Mouse (Mus musculus) liver, embryonic 11.5 days (tissue): ENCODE measurements at regions not wholly inside any gene's neighbourhood (a gene's known extent, or its start where the extent isn't known, plus 50 kb on each side); places are given as distances from the start of the nearest gene placed in this dataset.
"Not testable (repeated sequence)": the region's sequence is repeated elsewhere in the genome, so short reads cannot be mapped to it uniquely, and the experiment has no call there.

Source experiments
- ATAC-seq: fragments of 200-750 bp; cut with Nextera tagmentation; replicated peaks from 2 replicates; pipeline ENCODE4 v1.8.0; 2017; ENCODE audit warnings: moderate number of reproducible peaks, mild to moderate bottlenecking, moderate TSS enrichment, moderate library complexity; ENCODE audit not compliant: low FRiP score
- DNase-seq: peaks from one replicate; pipeline ENCODE4 v3.0.0-alpha.2; 2017; ENCODE audit warnings: low spot score
- H3K27ac ChIP-seq: fragments of 300-500 bp; sonication (generic); 2 replicates; pipeline ENCODE4 v1.5.1; 2014; ENCODE audit warnings: mild to moderate bottlenecking, low read depth, low read length, control low read depth
- H3K27me3 ChIP-seq: fragments of 300-500 bp; sonication (generic); replicated peaks from 2 replicates; pipeline ENCODE4 v1.6.1; 2014; ENCODE audit warnings: low read length, mixed read lengths; ENCODE audit not compliant: control insufficient read depth, insufficient read depth
- H3K36me3 ChIP-seq: fragments of 300-500 bp; sonication (generic); 2 replicates; pipeline ENCODE4 v1.6.1; 2014; ENCODE audit warnings: mild to moderate bottlenecking, low read length, moderate library complexity, mixed read lengths; ENCODE audit not compliant: control insufficient read depth, insufficient read depth
- H3K4me1 ChIP-seq: fragments of 300-500 bp; sonication (generic); replicated peaks from 2 replicates; pipeline ENCODE4 v1.6.1; 2014; ENCODE audit warnings: low read length, mixed read lengths; ENCODE audit not compliant: control insufficient read depth, insufficient read depth
- H3K4me2 ChIP-seq: fragments of 300-500 bp; sonication (generic); 2 replicates; pipeline ENCODE4 v1.6.1; 2014; ENCODE audit warnings: mild to moderate bottlenecking, control low read depth, moderate library complexity
- H3K4me3 ChIP-seq: fragments of 300-500 bp; sonication (generic); 2 replicates; pipeline ENCODE4 v1.5.1; 2014; ENCODE audit warnings: low read depth, low read length, control low read depth
- H3K9ac ChIP-seq: fragments of 300-500 bp; sonication (generic); 2 replicates; pipeline ENCODE4 v1.6.1; 2014; ENCODE audit warnings: low read depth, low read length, control low read depth
- H3K9me3 ChIP-seq: fragments of 300-500 bp; sonication (generic); 2 replicates; pipeline ENCODE4 v1.6.1; 2016; ENCODE audit warnings: low read length, inconsistent platforms, mixed read lengths; ENCODE audit not compliant: control insufficient read depth
- WGBS: fragments of 180-500 bp; shearing (Covaris S2); extraction: QIAGEN DNeasy Blood & Tissue Kit; methylation state at CpG from one replicate; pipeline ENCODE4 v1.1.7; 2014; 5-methylcytosine and 5-hydroxymethylcytosine counted together

DNA sequence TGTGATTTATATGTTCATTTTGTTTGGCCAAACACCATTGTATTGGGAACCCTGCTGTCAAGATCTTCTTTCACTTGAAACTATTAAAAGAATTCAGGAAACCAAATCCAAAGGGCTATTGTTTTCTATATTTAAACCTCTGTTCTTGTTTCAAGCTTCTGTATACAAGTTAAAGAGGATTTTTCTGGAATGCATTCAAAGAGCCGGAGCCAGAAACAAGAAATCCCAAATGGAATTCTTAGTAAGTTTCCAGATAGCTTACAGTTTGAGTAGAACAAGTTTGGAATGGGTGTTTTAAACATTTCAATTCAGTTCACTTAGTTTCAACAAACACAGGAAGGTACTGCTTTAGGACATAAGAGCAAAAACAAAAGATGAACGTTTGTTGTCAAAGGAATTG is 140.8 kb downstream of the Fam174a start:
- H3K27ac ChIP-seq, result no peak overlapping the region
- no peaks in the 10 kb centered on the region for H3K4me1 ChIP-seq
- no peak overlapping the region for H3K4me2 ChIP-seq
- no peak overlapping the region for H3K9ac ChIP-seq
- ATAC-seq (no peak), DNase-seq (no peak)
- H3K4me3 ChIP-seq, result no peak overlapping the region
- H3K27me3 ChIP-seq, result no peaks in the 10 kb centered on the region
- no peaks in the 10 kb centered on the region for H3K36me3 ChIP-seq
- no peaks in the 10 kb centered on the region for H3K9me3 ChIP-seq
- WGBS, result 63% methylated on average over 2 of the region's 2 CpGs

DNA sequence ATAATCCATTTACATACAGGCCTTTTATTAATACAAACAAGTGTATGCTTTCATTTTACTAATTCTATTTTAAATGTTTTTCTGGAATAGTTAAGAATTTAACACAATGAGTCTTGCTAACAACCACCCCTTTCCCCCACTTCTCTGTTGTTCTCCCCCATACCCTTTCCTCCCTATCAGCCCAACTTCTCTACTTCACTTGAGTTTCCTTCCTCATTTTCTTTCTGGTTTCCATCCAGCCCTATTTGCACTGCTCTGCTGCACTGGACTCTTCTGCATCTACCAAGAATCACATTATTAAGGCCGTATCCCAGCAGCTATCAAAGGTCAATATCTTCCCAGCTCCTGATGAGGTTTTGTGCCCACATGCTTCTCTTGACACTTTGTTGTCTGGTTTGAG is 145.9 kb downstream of the Fam174a start:
- no peak for DNase-seq
- Histone ChIP-seq H3K36me3 (no peaks in the 10 kb centered on the region), H3K4me1 (no peaks in the 10 kb centered on the region), H3K9me3 (no peaks in the 10 kb centered on the region), H3K9ac (no peak overlapping the region), H3K27ac (no peak overlapping the region), H3K27me3 (no peaks in the 10 kb centered on the region), H3K4me2 (no peak overlapping the region), H3K4me3 (no peak overlapping the region)
- no peak for ATAC-seq
- WGBS, result 62% methylated on average over 1 of the region's 1 CpGs

DNA sequence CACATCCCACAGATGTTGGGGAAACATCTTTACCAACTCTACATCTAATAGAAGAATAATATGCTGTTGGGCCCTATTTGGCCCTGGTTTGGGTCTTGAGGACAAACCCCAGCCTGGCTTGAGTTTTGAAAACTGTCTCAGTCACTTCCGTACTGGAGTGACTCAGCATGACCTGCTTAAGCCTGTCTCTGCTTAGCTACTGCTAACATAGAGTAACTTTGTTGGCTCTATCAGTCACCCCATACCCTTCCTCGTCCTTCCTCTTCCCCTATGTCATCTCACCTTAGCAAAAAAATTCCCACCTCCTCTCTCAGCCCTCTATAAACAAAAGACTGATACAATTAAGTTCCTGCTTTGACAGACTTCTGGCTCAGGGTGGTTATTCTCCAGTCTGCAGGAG is 154.7 kb downstream of the Fam174a start:
- DNase-seq (no peak), ATAC-seq (no peak)
- no peaks in the 10 kb centered on the region for H3K27me3 ChIP-seq
- H3K27ac ChIP-seq, result no peak overlapping the region
- no peaks in the 10 kb centered on the region for H3K36me3 ChIP-seq
- no peaks in the 10 kb centered on the region for H3K4me1 ChIP-seq
- no peak overlapping the region for H3K9ac ChIP-seq
- no peak overlapping the region for H3K4me2 ChIP-seq
- no peak overlapping the region for H3K4me3 ChIP-seq
- 30% methylated on average over 2 of the region's 2 CpGs for WGBS
- no peaks in the 10 kb centered on the region for H3K9me3 ChIP-seq

DNA sequence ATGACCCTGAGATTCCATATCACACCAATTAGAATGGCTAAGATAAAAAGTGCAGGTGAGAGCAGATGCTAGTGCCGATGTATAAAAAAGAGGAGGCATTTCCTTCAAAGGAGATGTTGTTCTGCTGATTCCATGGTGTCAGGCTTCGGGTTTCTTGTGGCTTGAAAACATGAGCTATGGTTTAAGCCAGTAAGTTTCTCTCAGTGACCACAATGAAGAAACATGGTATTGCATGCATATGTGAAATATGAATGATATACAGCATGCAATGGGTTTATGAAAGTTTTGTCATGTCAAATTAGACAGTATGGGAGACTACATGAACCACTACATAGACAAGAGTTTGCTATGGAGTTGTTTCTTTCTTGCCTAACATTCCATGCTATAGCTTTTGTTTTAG is 155.3 kb downstream of the Fam174a start:
- whole genome bisulfite sequencing, result 59% methylated on average over 2 of the region's 2 CpGs
- Histone ChIP-seq H3K4me1 (no peaks in the 10 kb centered on the region), H3K36me3 (no peaks in the 10 kb centered on the region), H3K27ac (no peak overlapping the region), H3K27me3 (no peaks in the 10 kb centered on the region), H3K4me2 (no peak overlapping the region), H3K4me3 (no peak overlapping the region), H3K9me3 (no peaks in the 10 kb centered on the region), H3K9ac (no peak overlapping the region)
- DNase-seq (no peak), ATAC-seq (no peak)

DNA sequence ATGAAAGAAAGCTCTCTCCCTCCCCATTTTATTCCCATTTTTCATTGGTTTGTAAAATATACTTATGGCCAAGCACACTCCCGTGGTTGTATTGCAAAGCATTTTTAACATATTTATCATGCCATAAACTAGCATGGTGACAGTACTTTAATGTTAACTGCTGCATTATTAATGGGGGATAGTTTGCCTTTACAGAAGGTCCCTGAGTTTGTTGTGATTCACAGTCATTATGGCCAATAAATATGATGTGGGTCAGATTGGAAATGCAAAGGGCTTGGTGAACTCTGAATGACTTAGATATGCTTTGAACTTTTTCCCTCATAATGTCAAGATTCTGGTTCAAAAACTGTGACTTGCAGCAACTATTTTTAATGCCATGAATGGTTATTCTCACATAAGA is 157.1 kb downstream of the Fam174a start:
- Histone ChIP-seq H3K9ac (no peak overlapping the region), H3K36me3 (no peaks in the 10 kb centered on the region), H3K9me3 (no peaks in the 10 kb centered on the region), H3K4me2 (no peak overlapping the region), H3K4me3 (no peak overlapping the region), H3K27me3 (no peaks in the 10 kb centered on the region), H3K27ac (no peak overlapping the region), H3K4me1 (no peaks in the 10 kb centered on the region)
- WGBS, result 67% methylated on average over 1 of the region's 1 CpGs
- ATAC-seq, result no peak
- no peak for DNase-seq

DNA sequence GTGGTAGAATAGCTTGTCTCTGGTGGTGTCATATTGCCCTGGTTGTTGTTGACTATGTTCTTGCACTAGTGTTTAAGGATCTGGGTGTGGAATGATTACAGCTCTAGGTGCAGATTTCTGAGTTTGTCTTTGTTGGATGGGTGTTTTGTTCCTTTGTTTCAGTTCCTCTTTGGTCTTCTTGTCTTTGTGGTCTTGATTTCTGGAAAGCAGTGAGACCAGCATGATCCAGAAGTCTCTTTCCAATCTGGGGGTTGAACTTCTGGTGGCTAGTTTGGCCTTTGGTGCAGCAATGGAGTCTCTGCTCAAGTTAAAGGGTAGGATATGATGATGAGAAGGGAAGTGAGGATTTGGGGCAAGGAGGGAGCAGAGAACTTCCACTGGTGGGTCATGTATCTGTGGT is 174.4 kb downstream of the St8sia4 start:
- H3K27me3 ChIP-seq, result no peaks in the 10 kb centered on the region
- no peak overlapping the region for H3K27ac ChIP-seq
- H3K4me2 ChIP-seq, result no peak overlapping the region
- H3K9ac ChIP-seq, result no peak overlapping the region
- ATAC-seq (no peak), DNase-seq (no peak)
- no peaks in the 10 kb centered on the region for H3K9me3 ChIP-seq
- H3K36me3 ChIP-seq, result no peaks in the 10 kb centered on the region
- H3K4me1 ChIP-seq, result no peaks in the 10 kb centered on the region
- no peak overlapping the region for H3K4me3 ChIP-seq

DNA sequence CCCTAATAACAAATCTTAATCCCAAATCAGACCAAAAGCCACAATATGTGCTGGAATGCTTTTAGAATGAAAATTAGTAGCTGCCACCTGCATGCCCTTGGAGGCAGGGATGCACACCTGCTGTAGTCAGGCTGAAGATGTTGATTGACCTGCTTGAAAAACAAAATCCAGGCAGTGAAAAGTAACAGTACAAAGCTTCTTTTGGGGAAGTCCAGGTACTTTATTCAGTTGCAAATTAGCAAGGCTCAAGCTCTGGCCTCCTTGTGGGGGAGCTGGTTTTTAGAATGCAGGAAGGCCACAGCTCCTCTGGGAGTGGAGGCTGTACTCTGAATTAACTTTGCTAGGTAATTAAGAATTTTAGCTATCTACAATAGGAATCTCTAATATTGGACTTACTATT is 166.7 kb downstream of the St8sia4 start:
- ATAC-seq, H3K9ac ChIP-seq: not testable (repeated sequence)

DNA sequence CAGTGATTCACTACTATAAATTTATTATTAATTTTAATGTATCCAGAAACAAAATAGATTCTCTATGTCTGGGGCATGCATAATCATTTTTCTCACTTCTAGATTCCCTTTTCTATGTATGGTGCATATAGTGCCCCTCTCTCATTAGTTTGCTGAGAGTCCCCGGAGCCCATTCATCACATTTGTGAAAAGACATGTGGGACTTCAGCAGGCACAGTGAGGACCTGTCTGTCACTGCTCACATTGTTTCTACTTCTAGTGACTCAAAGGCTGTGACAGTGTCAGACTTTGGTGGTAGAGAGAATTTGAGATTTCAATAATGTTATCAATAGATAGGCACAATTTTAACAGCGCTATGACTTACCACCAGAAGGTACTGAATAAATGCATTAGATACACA is 158.7 kb downstream of the St8sia4 start:
- ATAC-seq, result no peak
- WGBS, result 87% methylated on average over 2 of the region's 2 CpGs
- Histone ChIP-seq H3K4me1 (no peaks in the 10 kb centered on the region), H3K27ac (no peak overlapping the region), H3K9me3 (no peaks in the 10 kb centered on the region), H3K36me3 (no peaks in the 10 kb centered on the region), H3K4me2 (no peak overlapping the region), H3K4me3 (no peak overlapping the region), H3K27me3 (no peaks in the 10 kb centered on the region), H3K9ac (no peak overlapping the region)
- DNase-seq, result no peak

More for the DNA sequence above, 166.7 kb downstream of the St8sia4 start:
- H3K4me2 ChIP-seq, H3K4me3 ChIP-seq, H3K27ac ChIP-seq, H3K27me3 ChIP-seq, DNase-seq, H3K9me3 ChIP-seq, H3K4me1 ChIP-seq, H3K36me3 ChIP-seq: not testable (repeated sequence)

DNA sequence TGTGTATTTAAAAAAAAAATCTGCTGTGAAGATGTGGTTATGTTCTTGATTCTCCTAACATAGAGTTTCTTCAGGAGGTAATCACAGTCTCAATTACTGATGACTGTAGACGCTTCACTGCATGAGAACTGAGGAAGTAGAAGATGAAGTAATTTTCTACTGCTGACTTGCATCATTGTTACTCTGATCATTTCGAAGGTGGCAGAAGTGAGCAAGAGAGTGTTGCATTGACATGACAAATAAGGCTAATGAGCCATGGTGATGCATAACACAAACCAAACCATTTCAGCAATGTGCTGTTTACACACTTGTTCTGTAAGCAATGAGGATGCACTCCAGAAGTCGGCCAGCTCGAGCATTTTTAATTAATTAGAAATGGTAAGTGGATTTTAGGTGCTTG is 138.6 kb downstream of the St8sia4 start:
- H3K9ac ChIP-seq, result no peak overlapping the region
- no peak overlapping the region for H3K27ac ChIP-seq
- ATAC-seq (no peak), DNase-seq (no peak)
- H3K36me3 ChIP-seq, result no peaks in the 10 kb centered on the region
- H3K4me2 ChIP-seq, result no peak overlapping the region
- H3K4me3 ChIP-seq, result no peak overlapping the region
- 67% methylated on average over 4 of the region's 4 CpGs for WGBS
- H3K9me3 ChIP-seq, result no peaks in the 10 kb centered on the region
- no peaks in the 10 kb centered on the region for H3K27me3 ChIP-seq
- no peaks in the 10 kb centered on the region for H3K4me1 ChIP-seq
